Mouse (Mus musculus): ENCODE results near the gene Elmo1. TPM values are rescaled to one million over a fixed set of nuclear protein-coding genes. Genes with fewer than 3 reads are reported as not detected.

The Elmo1 gene
- polyA plus RNA-seq, 1 experiment = 16.1 TPM

GRCm38 (mm10) chr13:20271799-20272198 lies 181.4 kb downstream of the Elmo1 start:
- Histone ChIP-seq H3K9me3 (replicated peaks; ENCODE audit: control insufficient read depth, insufficient read depth, low read length, poor library complexity, severe bottlenecking) (no peaks in the 10 kb centered on the region), H3K9ac (ENCODE audit: low read depth, poor library complexity, severe bottlenecking) (no peak overlapping the region), H3K27me3 (ENCODE audit: control insufficient read depth, insufficient read depth, low read length, poor library complexity, severe bottlenecking) (no peaks in the 10 kb centered on the region), H3K36me3 (ENCODE audit: control insufficient read depth, insufficient read depth, low read length, poor library complexity, severe bottlenecking) (no peaks in the 10 kb centered on the region), H3K4me1 (ENCODE audit: control insufficient read depth, insufficient read depth, low read length) (no peaks in the 10 kb centered on the region), H3K27ac (ENCODE audit: insufficient read depth, low read length) (no peak overlapping the region), H3K4me3 (ENCODE audit: low read depth, low read length) (no peak overlapping the region)
- TF ChIP-seq POLR2A (IDR thresholded peaks at IDR 0.05; ENCODE audit: insufficient read depth, low read length) (no peak), EP300 (IDR thresholded peaks at IDR 0.05; ENCODE audit: insufficient read depth, low read depth, low read length) (no peak), CTCF (IDR thresholded peaks at IDR 0.05; ENCODE audit: low read depth, low read length) (peak; percentile 15)

- Histone ChIP-seq H3K4me3 (ENCODE audit: low read depth, low read length) (no peak overlapping the region), H3K36me3 (ENCODE audit: control insufficient read depth, insufficient read depth, low read length, poor library complexity, severe bottlenecking) (no peaks in the 10 kb centered on the region), H3K9me3 (replicated peaks; ENCODE audit: control insufficient read depth, insufficient read depth, low read length, poor library complexity, severe bottlenecking) (no peaks in the 10 kb centered on the region), H3K4me1 (ENCODE audit: control insufficient read depth, insufficient read depth, low read length) (no peaks in the 10 kb centered on the region), H3K27ac (ENCODE audit: insufficient read depth, low read length) (no peak overlapping the region), H3K9ac (ENCODE audit: low read depth, poor library complexity, severe bottlenecking) (no peak overlapping the region), H3K27me3 (ENCODE audit: control insufficient read depth, insufficient read depth, low read length, poor library complexity, severe bottlenecking) (no peaks in the 10 kb centered on the region)
- peak; percentile 56 for TF ChIP-seq CTCF (IDR thresholded peaks at IDR 0.05; ENCODE audit: low read depth, low read length)
- TF ChIP-seq EP300 (IDR thresholded peaks at IDR 0.05; ENCODE audit: insufficient read depth, low read depth, low read length) = no peak
These were observed 182.2 kb downstream of the Elmo1 start for GRCm38 (mm10) chr13:20272562-20272961.

- no peaks in the 10 kb centered on the region for H3K27me3 ChIP-seq (ENCODE audit: control insufficient read depth, insufficient read depth, low read length, poor library complexity, severe bottlenecking)
These were observed 189.5 kb downstream of the Elmo1 start for GRCm38 (mm10) chr13:20279889-20280288.

GRCm38 (mm10) chr13:20283891-20284290 lies 193.5 kb downstream of the Elmo1 start:
- Histone ChIP-seq H3K36me3 (ENCODE audit: control insufficient read depth, insufficient read depth, low read length, poor library complexity, severe bottlenecking) (no peaks in the 10 kb centered on the region; the same call in 1 of the 2 replicates), H3K27ac (ENCODE audit: insufficient read depth, low read length) (no peak overlapping the region), H3K27me3 (ENCODE audit: control insufficient read depth, insufficient read depth, low read length, poor library complexity, severe bottlenecking) (no peaks in the 10 kb centered on the region), H3K4me3 (ENCODE audit: low read depth, low read length) (no peak overlapping the region), H3K9me3 (replicated peaks; ENCODE audit: control insufficient read depth, insufficient read depth, low read length, poor library complexity, severe bottlenecking) (no peaks in the 10 kb centered on the region), H3K9ac (ENCODE audit: low read depth, poor library complexity, severe bottlenecking) (no peak overlapping the region), H3K4me1 (ENCODE audit: control insufficient read depth, insufficient read depth, low read length) (no peaks in the 10 kb centered on the region)
- TF ChIP-seq EP300 (IDR thresholded peaks at IDR 0.05; ENCODE audit: insufficient read depth, low read depth, low read length) (no peak), POLR2A (IDR thresholded peaks at IDR 0.05; ENCODE audit: insufficient read depth, low read length) (no peak), CTCF (IDR thresholded peaks at IDR 0.05; ENCODE audit: low read depth, low read length) (no peak)

More at GRCm38 (mm10) chr13:20279889-20280288, 189.5 kb downstream of the Elmo1 start:
- Histone ChIP-seq H3K9me3 (replicated peaks; ENCODE audit: control insufficient read depth, insufficient read depth, low read length, poor library complexity, severe bottlenecking) (no peaks in the 10 kb centered on the region), H3K4me3 (ENCODE audit: low read depth, low read length) (no peak overlapping the region), H3K27ac (ENCODE audit: insufficient read depth, low read length) (no peak overlapping the region), H3K36me3 (ENCODE audit: control insufficient read depth, insufficient read depth, low read length, poor library complexity, severe bottlenecking) (no peaks in the 10 kb centered on the region; the same call in 1 of the 2 replicates), H3K4me1 (ENCODE audit: control insufficient read depth, insufficient read depth, low read length) (no peaks in the 10 kb centered on the region), H3K9ac (ENCODE audit: low read depth, poor library complexity, severe bottlenecking) (no peak overlapping the region)
- TF ChIP-seq POLR2A (IDR thresholded peaks at IDR 0.05; ENCODE audit: insufficient read depth, low read length) = no peak
- TF ChIP-seq CTCF (IDR thresholded peaks at IDR 0.05; ENCODE audit: low read depth, low read length) = no peak
- TF ChIP-seq EP300 (IDR thresholded peaks at IDR 0.05; ENCODE audit: insufficient read depth, low read depth, low read length) = no peak

GRCm38 (mm10) chr13:20286680-20287079 lies 196.3 kb downstream of the Elmo1 start:
- H3K36me3 ChIP-seq (ENCODE audit: control insufficient read depth, insufficient read depth, low read length, poor library complexity, severe bottlenecking) = no peaks in the 10 kb centered on the region; the same call in 1 of the 2 replicates
- no peak for TF ChIP-seq POLR2A (IDR thresholded peaks at IDR 0.05; ENCODE audit: insufficient read depth, low read length)
- no peak for TF ChIP-seq CTCF (IDR thresholded peaks at IDR 0.05; ENCODE audit: low read depth, low read length)
- TF ChIP-seq EP300 (IDR thresholded peaks at IDR 0.05; ENCODE audit: insufficient read depth, low read depth, low read length) = no peak

GRCm38 (mm10) chr13:20288393-20288792 lies 198.0 kb downstream of the Elmo1 start:
- TF ChIP-seq EP300 (IDR thresholded peaks at IDR 0.05; ENCODE audit: insufficient read depth, low read depth, low read length) (no peak), CTCF (IDR thresholded peaks at IDR 0.05; ENCODE audit: low read depth, low read length) (no peak), POLR2A (IDR thresholded peaks at IDR 0.05; ENCODE audit: insufficient read depth, low read length) (no peak)
- no peaks in the 10 kb centered on the region for H3K27me3 ChIP-seq (ENCODE audit: control insufficient read depth, insufficient read depth, low read length, poor library complexity, severe bottlenecking)
- H3K4me3 ChIP-seq (ENCODE audit: low read depth, low read length) = no peak overlapping the region
- H3K27ac ChIP-seq (ENCODE audit: insufficient read depth, low read length) = no peak overlapping the region
- H3K36me3 ChIP-seq (ENCODE audit: control insufficient read depth, insufficient read depth, low read length, poor library complexity, severe bottlenecking) = no peaks in the 10 kb centered on the region
- H3K4me1 ChIP-seq (ENCODE audit: control insufficient read depth, insufficient read depth, low read length) = no peaks in the 10 kb centered on the region
- no peaks in the 10 kb centered on the region for H3K9me3 ChIP-seq (replicated peaks; ENCODE audit: control insufficient read depth, insufficient read depth, low read length, poor library complexity, severe bottlenecking)
- no peak overlapping the region for H3K9ac ChIP-seq (ENCODE audit: low read depth, poor library complexity, severe bottlenecking)

More at GRCm38 (mm10) chr13:20286680-20287079, 196.3 kb downstream of the Elmo1 start:
- Histone ChIP-seq H3K4me3 (ENCODE audit: low read depth, low read length) (no peak overlapping the region), H3K27me3 (ENCODE audit: control insufficient read depth, insufficient read depth, low read length, poor library complexity, severe bottlenecking) (no peaks in the 10 kb centered on the region), H3K4me1 (ENCODE audit: control insufficient read depth, insufficient read depth, low read length) (no peaks in the 10 kb centered on the region), H3K27ac (ENCODE audit: insufficient read depth, low read length) (no peak overlapping the region), H3K9me3 (replicated peaks; ENCODE audit: control insufficient read depth, insufficient read depth, low read length, poor library complexity, severe bottlenecking) (no peaks in the 10 kb centered on the region), H3K9ac (ENCODE audit: low read depth, poor library complexity, severe bottlenecking) (no peak overlapping the region)

Data from ES-Bruce4 (cell line).